Mouse (Mus musculus) myocyte (in vitro differentiated cells): ENCODE results near the gene Rae1. TPM values are rescaled to one million over a fixed set of nuclear protein-coding genes. Genes with fewer than 3 reads are reported as not detected.

Experiments used
- H3K27me3 ChIP-seq: one replicate; pipeline ENCODE4 v1.6.1; 2011; ENCODE audit not compliant: control insufficient read depth, insufficient read depth, insufficient read length
- H3K36me3 ChIP-seq: one replicate; pipeline ENCODE4 v1.6.1; 2011; ENCODE audit not compliant: control insufficient read depth, insufficient read depth
- H3K4me2 ChIP-seq: one replicate; pipeline ENCODE4 v1.6.1; 2011; ENCODE audit warnings: low read depth, control low read depth
- H3K4me3 ChIP-seq: one replicate; pipeline ENCODE4 v1.5.1; 2011; ENCODE audit warnings: mild to moderate bottlenecking, control low read depth, moderate library complexity
- H3K79me2 ChIP-seq: one replicate; pipeline ENCODE4 v1.6.1; 2011; ENCODE audit not compliant: control insufficient read depth, insufficient read depth
- H3ac ChIP-seq: one replicate; pipeline ENCODE4 v1.6.1; 2011; ENCODE audit not compliant: control insufficient read depth, insufficient read length
- CEBPB ChIP-seq: IDR thresholded peaks from 2 replicates; pipeline ENCODE4 v1.6.1; 2011; ENCODE audit warnings: mild to moderate bottlenecking, moderate library complexity; ENCODE audit not compliant: poor library complexity, insufficient read depth, severe bottlenecking
- E2F4 ChIP-seq: IDR thresholded peaks from one replicate; pipeline ENCODE4 v1.6.1; 2011; ENCODE audit warnings: mild to moderate bottlenecking, control low read depth, moderate library complexity; ENCODE audit not compliant: insufficient read depth
- MAX ChIP-seq: IDR thresholded peaks from one replicate; pipeline ENCODE4 v1.6.1; 2011; ENCODE audit warnings: low read depth, mild to moderate bottlenecking, control low read depth
- MYOD1 ChIP-seq, 3 experiments: IDR thresholded peaks; one replicate each; pipeline ENCODE4 v1.6.1; 2011; ENCODE audit warnings: control low read depth in 2 of 3, low read depth in 2 of 3, mild to moderate bottlenecking in 2 of 3, moderate library complexity in 1 of 3; ENCODE audit not compliant: insufficient read length in 2 of 3, control insufficient read depth in 1 of 3
- MYOG ChIP-seq, 3 experiments: IDR thresholded peaks; one replicate each; pipeline ENCODE4 v1.6.1; 2011; ENCODE audit warnings: control low read depth in 2 of 3, low read depth in 2 of 3, mild to moderate bottlenecking in 2 of 3; ENCODE audit not compliant: insufficient read length in 2 of 3, control insufficient read depth in 1 of 3, insufficient read depth in 1 of 3
- POLR2A ChIP-seq: IDR thresholded peaks from one replicate; pipeline ENCODE4 v1.6.1; 2011; ENCODE audit warnings: low read depth, mild to moderate bottlenecking, control low read depth, moderate library complexity; ENCODE audit not compliant: insufficient read length
- POLR2AphosphoS2 ChIP-seq: IDR thresholded peaks from one replicate; pipeline ENCODE4 v1.6.1; 2011; ENCODE audit warnings: low read depth, control low read depth; ENCODE audit not compliant: insufficient read length
- REST ChIP-seq: IDR thresholded peaks from one replicate; pipeline ENCODE4 v1.6.1; 2011; ENCODE audit warnings: mild to moderate bottlenecking, control low read depth, moderate library complexity; ENCODE audit not compliant: insufficient read depth, insufficient read length
- SRF ChIP-seq: IDR thresholded peaks from one replicate; pipeline ENCODE4 v1.6.1; 2011; ENCODE audit warnings: low read depth; ENCODE audit not compliant: control insufficient read depth, insufficient read length
- TCF12 ChIP-seq: IDR thresholded peaks from one replicate; pipeline ENCODE4 v1.6.1; 2011; ENCODE audit warnings: mild to moderate bottlenecking, control low read depth; ENCODE audit not compliant: poor library complexity, insufficient read depth, severe bottlenecking
- TCF3 ChIP-seq: IDR thresholded peaks from one replicate; pipeline ENCODE4 v1.6.1; 2011; ENCODE audit warnings: low read depth, control low read depth; ENCODE audit not compliant: insufficient read length
- USF1 ChIP-seq: IDR thresholded peaks from one replicate; pipeline ENCODE4 v1.6.1; 2011; ENCODE audit warnings: low read depth, mild to moderate bottlenecking, control low read depth, moderate library complexity
- polyA plus RNA-seq: library from polyadenylated mRNA; unstranded; fragments of >200 nt; fragmentation: generic; extraction: Trizol; gene quantifications from one replicate; pipeline ENCODE4 v1.2.1, GENCODE M21; 2012; ENCODE audit warnings: missing spikeins

Gene Rae1
- polyA plus RNA-seq, 1 experiment: 68.4 TPM

- TF ChIP-seq USF1 (no peak), TCF12 (no peak), E2F4 (no peak), MYOG (IDR thresholded peaks at IDR 0.05; ENCODE audit: control insufficient read depth in 1 of 3, insufficient read depth in 1 of 3, insufficient read length in 2 of 3, low read depth in 2 of 3) (peak in 1 of 3 experiments; percentile 56), MAX (no peak), POLR2A (no peak), POLR2AphosphoS2 (no peak)
- Histone ChIP-seq H3K27me3 (no peaks in the 10 kb centered on the region), H3K4me3 (no peak overlapping the region), H3K79me2 (no peaks in the 10 kb centered on the region), H3K4me2 (no peak overlapping the region), H3ac (no peak overlapping the region), H3K36me3 (peaks cover 27% of the 10 kb centered on the region)
Observed at GRCm38 (mm10) chr2:173014741-173015287, 14.9 kb downstream of the Rae1 start.

DNA sequence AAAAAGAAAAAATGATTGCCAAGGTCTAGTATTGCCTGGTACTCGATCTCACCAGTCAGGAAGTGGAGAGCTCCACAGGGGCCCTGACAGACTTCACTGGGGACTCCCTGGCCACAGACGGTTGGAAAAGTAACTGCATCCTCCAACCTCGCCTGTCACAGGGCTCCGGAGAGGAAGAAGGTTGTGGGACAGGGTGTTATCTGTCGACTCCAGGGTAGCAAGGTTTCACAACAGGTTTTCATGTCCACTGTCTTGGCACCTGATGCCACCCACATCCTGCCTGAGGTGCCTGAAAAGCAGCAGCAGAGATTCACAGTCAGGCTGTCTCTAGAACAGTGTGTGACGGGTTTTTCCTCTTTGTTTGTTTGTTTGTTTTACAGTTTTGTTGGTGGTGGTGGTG lies 18.0 kb downstream of the Rae1 start:
- H3ac ChIP-seq: no peak overlapping the region
- no peak overlapping the region for H3K4me3 ChIP-seq
- peaks cover 11% of the 10 kb centered on the region for H3K79me2 ChIP-seq
- no peak overlapping the region for H3K4me2 ChIP-seq
- no peak for TF ChIP-seq MYOG (IDR thresholded peaks at IDR 0.05; ENCODE audit: control insufficient read depth in 1 of 3, insufficient read depth in 1 of 3, insufficient read length in 2 of 3, low read depth in 2 of 3)
- no peak for TF ChIP-seq E2F4
- no peak for TF ChIP-seq SRF
- TF ChIP-seq REST: no peak
- no peak for TF ChIP-seq POLR2AphosphoS2
- TF ChIP-seq POLR2A: no peak
- no peak for TF ChIP-seq TCF3
- TF ChIP-seq CEBPB: no peak
- no peak for TF ChIP-seq MYOD1 (IDR thresholded peaks at IDR 0.05; ENCODE audit: control insufficient read depth in 1 of 3, insufficient read length in 2 of 3, low read depth in 2 of 3)
- TF ChIP-seq MAX: no peak
- no peak for TF ChIP-seq TCF12
- H3K27me3 ChIP-seq: no peaks in the 10 kb centered on the region
- H3K36me3 ChIP-seq: peaks cover 4% of the 10 kb centered on the region

DNA sequence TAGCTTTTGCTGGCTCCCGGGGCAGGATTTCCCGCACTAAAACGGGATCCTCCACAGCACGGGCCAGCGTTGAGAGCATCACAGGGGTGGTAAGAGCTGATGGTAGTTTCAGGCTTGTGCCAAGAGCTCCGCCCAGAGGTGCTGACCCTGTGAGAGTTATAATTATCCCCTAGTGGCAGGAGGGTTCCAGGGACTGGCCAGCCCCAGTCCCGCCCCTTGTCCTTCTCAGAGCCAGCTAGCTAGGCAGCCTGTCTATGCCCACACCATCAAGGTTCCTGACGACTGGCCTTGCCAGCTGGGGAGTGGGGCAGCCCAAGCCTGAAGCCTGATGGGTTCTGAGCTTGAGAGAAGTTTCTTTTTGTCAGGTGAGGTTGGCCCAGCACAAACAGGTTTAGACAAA lies 18.7 kb downstream of the Rae1 start:
- no peak overlapping the region for H3ac ChIP-seq
- H3K4me2 ChIP-seq: peak overlapping the region; percentile 45
- no peak overlapping the region for H3K4me3 ChIP-seq
- H3K27me3 ChIP-seq: no peaks in the 10 kb centered on the region
- no peak for TF ChIP-seq TCF3
- TF ChIP-seq E2F4: no peak
- no peak for TF ChIP-seq SRF
- TF ChIP-seq POLR2AphosphoS2: no peak
- no peak for TF ChIP-seq REST
- no peak for TF ChIP-seq MYOD1 (IDR thresholded peaks at IDR 0.05; ENCODE audit: control insufficient read depth in 1 of 3, insufficient read length in 2 of 3, low read depth in 2 of 3)
- no peak for TF ChIP-seq USF1
- TF ChIP-seq TCF12: no peak
- TF ChIP-seq MAX: no peak
- peaks cover 17% of the 10 kb centered on the region for H3K79me2 ChIP-seq
- H3K36me3 ChIP-seq: peaks cover 3% of the 10 kb centered on the region

DNA sequence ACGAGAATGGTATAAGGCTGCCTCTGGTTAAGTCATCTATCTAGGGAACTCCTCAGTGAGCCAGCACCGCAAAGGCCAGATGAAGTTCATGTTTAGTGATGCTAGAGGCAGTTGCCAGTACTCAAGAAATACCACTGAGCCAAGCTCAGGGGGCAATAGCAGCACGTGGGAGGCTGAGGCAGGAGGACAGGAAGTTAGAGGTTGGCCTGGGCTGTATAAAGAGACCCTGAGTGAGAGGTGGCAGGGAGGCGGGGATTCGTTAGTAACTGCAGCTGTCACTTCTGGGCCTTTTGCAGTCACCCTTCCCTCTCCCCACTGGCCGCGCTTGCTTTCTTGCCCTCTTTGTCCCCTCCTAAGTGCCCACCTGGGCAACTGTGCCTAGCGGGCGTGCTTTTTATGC lies 19.4 kb downstream of the Rae1 start:
- Histone ChIP-seq H3K27me3 (no peaks in the 10 kb centered on the region), H3K79me2 (peaks cover 21% of the 10 kb centered on the region), H3ac (no peak overlapping the region), H3K36me3 (no peaks in the 10 kb centered on the region), H3K4me2 (peak overlapping the region; percentile 83), H3K4me3 (no peak overlapping the region)
- TF ChIP-seq SRF (no peak), MYOD1 (IDR thresholded peaks at IDR 0.05; ENCODE audit: control insufficient read depth in 1 of 3, insufficient read length in 2 of 3, low read depth in 2 of 3) (peak in 1 of 3 experiments; percentile 48), CEBPB (no peak), E2F4 (no peak), POLR2A (no peak)

GRCm38 (mm10) chr2:173019790-173020189 lies 19.9 kb downstream of the Rae1 start:
- Histone ChIP-seq H3ac (no peak overlapping the region), H3K79me2 (peaks cover 21% of the 10 kb centered on the region), H3K27me3 (no peaks in the 10 kb centered on the region), H3K4me2 (peak overlapping the region; percentile 83), H3K36me3 (no peaks in the 10 kb centered on the region), H3K4me3 (no peak overlapping the region)
- TF ChIP-seq TCF12 (no peak), POLR2A (peak; percentile 31), MAX (no peak), MYOD1 (IDR thresholded peaks at IDR 0.05; ENCODE audit: control insufficient read depth in 1 of 3, insufficient read length in 2 of 3, low read depth in 2 of 3) (peak in 1 of 3 experiments; percentile 17), USF1 (peak; percentile 77), TCF3 (no peak)
